Mouse (Mus musculus) B cell, adult 67 days (primary cell): ENCODE measurements around the gene Nudt16l1. TPM values are rescaled to one million over a fixed set of nuclear protein-coding genes. Genes with fewer than 3 reads are reported as not detected.

ENCODE experiments used
- total RNA-seq, 2 experiments: library from RNA; stranded (reverse); gene quantifications; 4 replicates each; pipeline ENCODE4 v1.2.4; 2023

Gene Nudt16l1
- total RNA-seq = 10 to 100 TPM; 48.0 to 66.5 TPM

GRCm38 (mm10) chr16:4938461-4938860 is at the start of gene Nudt16l1:
TSS of gene Nudt16l1 (plus strand) at chr16:4938761.

GRCm38 (mm10) chr16:4963797-4964709 is 25.5 kb downstream of the Nudt16l1 start, which contains the start of gene Anks3:
TSS of gene Anks3 (minus strand) at chr16:4964205.

Other genes starting within 250 kb of the Nudt16l1 start
- 10 to 100 TPM in 1 of 2 experiments, 1 to 10 TPM in 1; 9.2 to 14.8 TPM for gene Nmral1, start 219.4 kb upstream of the Nudt16l1 start, total RNA-seq
- 10 to 100 TPM; 54.1 to 58.2 TPM for gene Hmox2, start 212.4 kb upstream of the Nudt16l1 start, total RNA-seq
- gene Cdip1, start 148.5 kb upstream of the Nudt16l1 start, total RNA-seq = 10 to 100 TPM; 57.1 to 65.3 TPM
- gene 4930562C15Rik, start 103.3 kb upstream of the Nudt16l1 start, total RNA-seq = not detected
- 100 to 1,000 TPM; 161 to 185 TPM for gene Ubald1, start 58.4 kb upstream of the Nudt16l1 start, total RNA-seq
- 100 to 1,000 TPM; 161 to 170 TPM for gene Mgrn1, start 52.5 kb upstream of the Nudt16l1 start, total RNA-seq
- gene Anks3, start 25.4 kb downstream of the Nudt16l1 start, total RNA-seq = 10 to 100 TPM; 97.4 to 99.5 TPM
- gene Sept12, start 59.1 kb downstream of the Nudt16l1 start, total RNA-seq = not detected
- not detected for gene Smim22, start 68.5 kb downstream of the Nudt16l1 start, total RNA-seq
- gene Rogdi, start 74.8 kb downstream of the Nudt16l1 start, total RNA-seq = 100 to 1,000 TPM; 112 to 123 TPM
- 100 to 1,000 TPM; 147 to 159 TPM for gene Glyr1, start 111.1 kb downstream of the Nudt16l1 start, total RNA-seq
- 10 to 100 TPM; 77.1 to 82.6 TPM for gene Ubn1, start 111.3 kb downstream of the Nudt16l1 start, total RNA-seq
- 1 to 10 TPM; 7.5 to 7.9 TPM for gene Ppl, start 193.7 kb downstream of the Nudt16l1 start, total RNA-seq
- under 1 TPM; 0.09 to 0.24 TPM for gene Sec14l5, start 208.3 kb downstream of the Nudt16l1 start, total RNA-seq